Mouse (Mus musculus) urinary bladder, postnatal 4 days (tissue): ENCODE results near the gene Lpxn.

Experiments
- DNase-seq, 2 experiments: peaks; one replicate each; pipeline ENCODE4 v3.0.0; 2021 to 2022; ENCODE audit warnings: low spot score in 2 of 2

Lpxn gene

DNA sequence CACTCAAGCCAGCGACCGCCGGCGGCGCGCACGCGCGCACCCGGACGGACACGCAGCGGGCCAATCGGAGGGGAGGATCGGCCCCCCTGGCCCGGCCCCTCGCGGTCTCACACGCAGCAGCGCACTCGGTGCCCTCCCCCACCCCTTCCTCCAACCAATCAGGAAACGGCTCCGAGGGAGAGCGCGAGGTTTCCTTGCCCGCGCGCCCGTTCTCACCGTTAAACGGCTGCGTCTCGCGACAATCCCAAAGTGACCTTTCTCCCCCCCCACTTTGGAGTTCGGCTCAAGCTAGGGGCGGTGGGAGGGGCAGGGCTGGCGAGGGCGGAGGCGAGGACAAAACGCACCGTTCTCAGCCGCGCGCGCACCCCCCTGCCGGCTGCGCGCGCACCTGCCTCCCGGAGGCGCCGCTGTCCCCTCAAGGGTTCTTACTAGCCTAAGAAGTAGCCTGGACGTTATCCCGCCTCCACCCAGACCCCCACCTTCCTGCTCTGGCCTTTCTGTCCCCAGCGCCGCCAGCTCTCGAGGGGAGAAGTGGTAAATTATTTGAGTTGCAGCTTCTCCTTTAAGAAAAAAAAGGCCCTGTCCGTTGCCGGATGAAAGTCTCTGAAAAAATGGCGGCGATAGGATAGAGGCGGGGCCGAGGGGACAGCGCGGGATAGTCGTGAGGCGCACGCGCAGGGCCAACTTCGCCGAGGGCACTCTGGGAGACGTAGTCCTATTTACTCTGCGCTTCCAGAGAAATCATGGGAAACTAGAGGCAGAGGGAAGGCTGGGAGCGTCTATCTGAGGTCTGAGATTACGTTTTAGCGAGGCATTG is at the start of gene Lpxn, which contains the start of gene Zfp91:
Gene Lpxn (plus strand): TSS at position 683 of the 817 bp plus-strand sequence.
Gene Zfp91 (minus strand): TSS at position 616 of the 817 bp plus-strand sequence.
- DNase-seq = peak; percentile 97

GRCm38 (mm10) chr19:12756286-12756685 is 39.7 kb upstream of the Lpxn start:
- no peak for DNase-seq

DNA sequence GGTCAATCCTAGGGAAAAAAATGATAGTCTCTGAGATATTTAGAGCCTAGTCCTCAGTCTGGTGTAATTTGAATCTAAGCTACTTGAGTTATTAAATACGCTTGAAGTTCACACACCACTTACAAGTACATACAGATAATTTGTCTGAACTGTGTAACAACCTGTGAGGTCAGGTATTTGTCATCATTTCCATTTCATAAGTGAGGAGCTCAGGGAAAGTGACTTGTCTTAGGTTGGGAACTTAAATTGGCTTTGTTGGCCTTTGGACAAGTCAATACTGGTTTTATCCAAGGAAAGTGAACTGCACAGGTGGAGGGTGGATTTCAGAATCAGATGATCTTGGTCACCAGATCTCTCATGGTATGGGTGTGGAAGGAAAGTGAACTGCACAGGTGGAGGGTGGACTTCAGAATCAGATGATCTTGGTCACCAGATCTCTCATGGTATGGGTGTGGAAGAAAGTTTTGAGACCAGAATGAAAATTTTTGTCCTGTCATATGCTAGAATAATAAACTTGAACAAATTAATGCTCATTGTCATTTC is 37.0 kb upstream of the Lpxn start:
- DNase-seq = no peak

DNA sequence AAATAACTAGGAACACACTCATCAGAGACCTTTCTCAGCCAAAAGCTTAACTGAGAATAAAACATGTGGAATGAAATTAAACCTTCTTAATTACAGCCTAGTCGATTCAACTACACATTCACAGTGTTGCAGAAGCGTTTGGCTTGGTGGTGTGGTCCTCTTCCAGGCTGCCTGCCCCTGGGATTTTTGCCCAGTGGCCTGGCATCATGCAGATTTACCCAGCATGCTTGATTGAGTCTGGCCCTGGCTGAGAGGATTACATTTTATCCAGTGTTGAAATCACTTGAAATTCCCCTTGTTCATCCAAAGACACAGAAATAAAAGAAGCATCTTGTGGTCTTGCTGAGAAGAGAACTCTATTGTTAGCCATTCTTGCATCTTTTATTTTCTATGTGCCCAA is 36.3 kb upstream of the Lpxn start:
- no peak for DNase-seq

GRCm38 (mm10) chr19:12762212-12763130 is 33.5 kb upstream of the Lpxn start:
- no peak for DNase-seq

GRCm38 (mm10) chr19:12765308-12765707 is 30.7 kb upstream of the Lpxn start, which contains the start of gene Cntf:
TSS of gene Cntf (minus strand) at chr19:12765632.
- DNase-seq = no peak

- no peak for DNase-seq
These were observed 25.1 kb upstream of the Lpxn start for GRCm38 (mm10) chr19:12770888-12771287.

DNA sequence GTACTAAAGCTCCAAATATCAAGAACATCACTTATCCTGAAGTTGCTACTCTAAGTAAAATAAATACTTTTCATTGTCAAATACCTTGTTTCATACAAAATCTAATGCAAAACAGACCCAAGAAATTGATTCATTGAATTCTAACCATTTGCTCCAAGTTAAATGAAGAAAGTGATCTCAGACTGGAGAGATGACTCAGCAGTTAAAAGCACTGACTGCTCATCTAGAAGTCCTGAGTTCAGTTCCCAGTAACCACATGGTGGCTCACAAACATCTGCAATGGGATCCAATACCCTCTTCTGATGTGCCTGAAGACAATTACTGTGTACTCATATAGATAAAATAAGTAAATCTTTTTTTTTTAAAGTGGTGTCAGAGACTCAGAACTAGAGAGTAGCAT is 15.6 kb upstream of the Lpxn start:
- no peak for DNase-seq

DNA sequence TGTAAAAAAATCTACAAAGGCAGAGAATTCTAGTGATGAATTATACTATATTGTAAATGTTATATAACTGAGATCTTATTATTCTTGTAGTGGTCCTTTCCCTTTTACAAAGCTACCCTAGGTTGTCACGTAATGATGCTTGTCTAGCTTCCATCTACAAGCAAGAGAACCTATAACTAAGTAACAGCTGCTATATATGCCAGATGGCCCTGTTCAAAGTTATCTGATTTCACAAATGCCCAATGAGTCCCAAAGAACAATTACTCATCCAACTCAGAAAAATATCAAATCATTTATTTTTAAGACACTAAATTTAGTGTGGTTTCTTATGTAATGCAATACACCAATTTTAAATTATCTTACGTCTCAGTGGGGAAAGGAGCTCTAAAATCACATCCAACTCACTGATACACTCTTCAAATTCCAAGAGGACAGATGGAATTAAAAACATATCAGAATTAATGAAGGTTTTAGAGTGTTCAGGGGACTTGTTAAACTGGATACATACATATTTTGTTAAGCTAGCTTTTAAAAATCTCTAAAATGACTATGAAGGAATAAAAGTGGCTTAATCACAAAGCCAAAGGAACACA is 9.1 kb upstream of the Lpxn start:
- no peak for DNase-seq

GRCm38 (mm10) chr19:12787721-12788120 is 8.3 kb upstream of the Lpxn start:
- no peak for DNase-seq

GRCm38 (mm10) chr19:12792374-12792773 is 3.6 kb upstream of the Lpxn start:
- no peak for DNase-seq

DNA sequence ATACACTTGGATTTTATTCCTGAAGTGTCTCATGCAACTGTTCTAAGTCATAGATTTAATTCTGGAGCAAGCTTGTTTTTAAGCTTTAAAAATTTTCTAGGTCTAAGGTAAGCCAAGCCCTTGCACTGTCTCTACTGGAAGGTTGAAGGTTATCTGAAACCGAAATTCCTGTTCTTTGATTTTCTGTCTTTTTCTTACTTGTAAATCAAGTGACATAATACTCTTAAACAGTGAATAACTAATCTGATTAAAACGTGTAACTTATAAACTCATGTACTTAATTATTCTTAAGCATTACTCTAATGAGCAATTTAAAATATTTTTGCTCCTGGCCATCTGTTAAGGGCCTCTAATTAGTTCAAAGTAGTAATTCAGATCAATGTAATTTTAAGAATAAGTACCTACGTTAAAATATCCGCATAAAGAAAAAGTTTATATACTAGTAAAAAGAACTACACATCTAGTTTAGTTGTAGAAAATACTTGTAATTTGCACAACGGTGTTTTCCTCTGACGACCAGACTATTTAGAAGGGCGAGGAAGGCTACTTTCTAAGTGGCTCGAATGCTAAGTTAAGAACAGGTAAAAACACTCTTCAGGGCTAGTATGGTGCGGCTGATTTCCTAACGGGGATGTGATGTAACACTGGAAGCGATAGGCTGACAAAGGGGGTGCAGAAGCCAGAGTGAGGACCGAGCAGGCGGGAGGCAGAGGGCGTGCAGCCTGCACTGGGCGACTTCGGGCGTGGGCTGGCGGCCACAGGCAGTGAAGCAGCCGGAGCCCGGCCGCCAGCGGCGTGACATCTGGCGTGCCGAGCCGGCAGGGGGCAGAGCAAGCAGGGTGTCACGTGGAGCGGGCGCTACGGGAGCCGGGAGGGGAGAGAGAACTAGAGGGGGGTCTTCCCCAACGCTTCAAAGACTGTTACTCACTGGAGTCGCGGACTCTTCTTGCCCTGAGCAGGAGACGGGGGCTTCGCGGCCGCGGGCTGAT is 1.6 kb upstream of the Lpxn start:
- peak; percentile 89 to 96 for DNase-seq

DNA sequence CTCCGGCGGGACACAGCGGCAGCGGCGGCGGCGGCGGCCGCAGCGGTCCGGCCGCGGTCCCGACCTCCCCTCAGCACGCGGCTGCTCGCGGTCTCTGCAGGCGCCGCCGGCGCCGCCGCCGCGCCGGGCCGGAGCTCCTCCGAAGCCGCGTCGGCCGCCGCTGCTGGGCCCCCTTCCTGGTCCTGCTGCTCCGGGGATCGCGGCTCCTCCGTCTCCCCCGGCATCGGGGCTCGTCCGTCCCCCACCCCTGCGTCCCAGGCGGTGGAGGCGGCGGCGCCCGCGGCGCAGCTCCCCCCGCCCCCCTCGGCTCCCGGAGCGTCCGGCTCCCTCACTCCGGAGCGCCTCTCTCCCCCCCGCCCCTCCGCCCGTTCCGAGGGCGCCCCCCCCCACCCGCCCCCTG is 883 bp upstream of the Lpxn start:
- no peak for DNase-seq

GRCm38 (mm10) chr19:12796328-12796931 is 437 bp downstream of the Lpxn start:
- DNase-seq = peak; percentile 62 to 63

DNA sequence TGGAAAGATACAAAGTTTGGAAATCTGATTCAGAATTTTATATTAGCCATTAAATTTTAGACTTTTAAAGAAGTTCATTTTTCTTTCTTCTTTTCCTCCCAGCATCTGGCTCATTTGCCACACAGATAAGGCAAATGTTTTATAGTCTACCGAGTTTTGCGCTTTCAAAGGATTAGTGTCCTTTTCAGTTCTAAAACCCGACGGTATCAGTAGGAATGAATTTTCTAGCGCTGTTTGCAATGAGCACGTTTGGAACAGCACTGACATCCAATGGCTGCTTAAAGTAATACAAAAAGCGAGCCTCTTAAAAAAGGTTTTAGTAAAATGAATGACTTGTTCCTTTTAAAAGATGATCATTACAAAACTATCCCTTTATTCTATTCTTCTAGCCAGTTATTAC is 1.1 kb downstream of the Lpxn start:
- DNase-seq = no peak

DNA sequence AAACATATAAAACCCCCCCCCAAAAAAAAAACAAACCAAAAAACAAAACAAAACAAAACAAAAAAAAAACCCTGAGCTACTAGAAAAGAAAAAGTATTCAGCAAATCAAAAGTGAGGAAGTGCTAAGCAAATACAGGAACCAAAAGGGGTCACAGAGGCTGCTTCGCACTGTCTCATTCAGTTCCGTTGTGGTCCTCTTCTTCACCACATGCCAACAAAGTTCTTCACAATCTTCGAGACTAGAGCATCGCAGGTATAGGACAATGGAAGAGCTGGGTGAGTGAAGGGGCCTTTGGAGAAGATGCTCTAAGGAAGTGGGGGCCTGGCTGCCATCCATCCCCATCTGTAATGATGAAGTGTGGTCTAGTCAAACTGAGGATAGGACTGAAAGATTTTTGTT is 2.4 kb downstream of the Lpxn start:
- DNase-seq = no peak

DNA sequence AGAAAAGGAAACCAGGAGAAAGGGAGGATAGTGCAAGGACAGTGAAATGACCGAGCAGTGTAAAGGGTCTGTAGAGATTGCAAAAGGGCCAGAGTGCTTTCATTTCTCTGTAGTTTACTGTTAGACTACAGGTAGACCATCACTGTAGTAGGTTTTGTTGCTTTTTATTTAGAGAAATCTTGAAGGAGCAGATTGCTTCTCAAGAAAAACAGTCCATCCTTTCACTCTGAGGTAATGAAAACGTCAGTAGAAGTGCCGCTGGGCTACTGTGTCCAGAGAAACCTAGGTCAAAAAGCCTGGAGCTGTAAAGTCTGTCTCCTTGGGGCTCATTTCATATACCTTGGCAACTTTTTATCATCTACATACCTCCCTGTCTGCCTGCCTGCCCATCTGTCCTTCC is 3.1 kb downstream of the Lpxn start:
- DNase-seq = no peak

DNA sequence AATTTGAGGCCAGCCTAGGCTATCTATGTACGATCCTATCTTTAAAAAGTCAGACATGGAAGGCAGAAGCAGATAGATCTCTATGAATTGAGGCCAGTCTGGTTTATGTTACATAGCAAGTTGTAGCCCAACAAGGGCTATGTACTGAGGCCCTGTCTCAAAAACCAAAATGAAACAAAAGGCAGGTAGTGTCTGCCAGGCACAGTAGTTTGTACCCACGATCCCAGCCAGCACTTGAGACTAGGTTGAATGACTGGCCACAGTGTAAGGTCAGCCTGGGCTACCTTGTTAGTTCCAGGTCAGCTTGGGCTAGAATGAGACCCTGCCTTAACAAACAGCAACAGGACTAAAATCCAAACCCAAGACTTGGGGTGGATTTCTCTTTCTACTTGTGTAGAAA is 4.6 kb downstream of the Lpxn start:
- no peak for DNase-seq

DNA sequence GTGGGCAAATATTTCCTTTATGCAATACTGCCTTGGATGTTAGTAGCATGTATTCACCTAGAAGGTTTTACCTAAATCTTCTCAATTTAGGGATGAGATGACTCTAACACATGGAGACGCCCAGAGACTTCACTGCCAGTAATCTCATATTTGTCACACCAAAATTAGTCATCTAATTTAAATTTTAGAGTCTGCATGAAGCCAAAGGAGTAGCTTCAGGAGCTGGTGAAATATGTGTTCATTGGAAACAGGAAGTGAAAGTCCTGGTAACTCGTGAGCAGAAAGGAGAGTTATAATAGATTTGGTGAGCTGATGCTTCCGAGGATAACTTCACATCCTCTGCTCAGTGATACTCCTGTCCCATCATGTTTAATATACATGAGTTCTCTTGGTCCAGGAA is 5.1 kb downstream of the Lpxn start:
- DNase-seq = no peak

DNA sequence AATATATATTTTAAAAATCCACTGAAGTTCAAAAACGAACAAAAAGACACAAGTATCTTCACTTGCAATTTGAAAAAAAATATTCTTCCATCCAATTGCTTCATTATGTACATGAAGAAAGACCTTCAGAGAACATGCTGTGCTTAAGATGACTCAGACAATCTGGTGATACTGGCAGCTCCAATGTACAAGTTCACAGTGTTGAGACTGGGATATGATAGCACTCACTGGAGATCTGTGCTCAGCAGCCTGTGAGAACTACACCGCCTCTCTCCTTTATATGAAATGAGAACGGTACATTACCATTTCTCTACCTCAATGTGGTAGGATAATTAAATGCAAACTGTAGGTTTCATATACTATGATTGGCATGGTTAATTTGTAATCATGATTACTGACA is 6.8 kb downstream of the Lpxn start:
- DNase-seq = no peak
